Mouse (Mus musculus) heart, embryonic 16.5 days (tissue): ENCODE results near the gene Ctrb1. TPM values are rescaled to one million over a fixed set of nuclear protein-coding genes. Genes with fewer than 3 reads are reported as not detected.
A peak's percentile ranks its signal among the peaks of the same experiment; 100 is the strongest.

Source experiments
- ATAC-seq: fragments of 200-750 bp; cut with Nextera tagmentation; replicated peaks from 2 replicates; pipeline ENCODE4 v1.8.0; 2017; ENCODE audit warnings: moderate number of reproducible peaks; ENCODE audit not compliant: insufficient read depth, low FRiP score; ENCODE audit errors: extremely low read depth
- H3K27ac ChIP-seq: fragments of 300-500 bp; sonication (generic); 2 replicates; pipeline ENCODE4 v1.5.1; 2014; ENCODE audit warnings: mild to moderate bottlenecking, low read length, control low read depth, moderate library complexity
- H3K27me3 ChIP-seq: fragments of 300-500 bp; sonication (generic); 2 replicates; pipeline ENCODE4 v1.6.1; 2014; ENCODE audit warnings: low read length, mixed read lengths; ENCODE audit not compliant: control insufficient read depth, insufficient read depth
- H3K36me3 ChIP-seq: fragments of 300-500 bp; sonication (generic); 2 replicates; pipeline ENCODE4 v1.6.1; 2014; ENCODE audit not compliant: control insufficient read depth, insufficient read depth
- H3K4me1 ChIP-seq: fragments of 300-500 bp; sonication (generic); 2 replicates; pipeline ENCODE4 v1.6.1; 2014; ENCODE audit warnings: low read length, mixed read lengths; ENCODE audit not compliant: control insufficient read depth, insufficient read depth
- H3K4me2 ChIP-seq: fragments of 300-500 bp; sonication (generic); 2 replicates; pipeline ENCODE4 v1.6.1; 2014; ENCODE audit warnings: low read depth, mild to moderate bottlenecking, control low read depth, low read length
- H3K4me3 ChIP-seq: fragments of 300-500 bp; sonication (generic); 2 replicates; pipeline ENCODE4 v1.5.1; 2014; ENCODE audit warnings: mild to moderate bottlenecking, control low read depth, low read length
- H3K9ac ChIP-seq: fragments of 300-500 bp; sonication (generic); 2 replicates; pipeline ENCODE4 v1.6.1; 2014; ENCODE audit warnings: low read length, control low read depth
- H3K9me3 ChIP-seq: fragments of 300-500 bp; sonication (generic); replicated peaks from 2 replicates; pipeline ENCODE4 v1.6.1; 2016; ENCODE audit warnings: low read length; ENCODE audit not compliant: control insufficient read depth
- WGBS: fragments of 180-500 bp; shearing (Covaris S2); extraction: QIAGEN DNeasy Blood & Tissue Kit; methylation state at CpG from one replicate; pipeline ENCODE4 v1.1.7; 2014; 5-methylcytosine and 5-hydroxymethylcytosine counted together
- polyA plus RNA-seq: library from polyadenylated mRNA; unstranded; fragments of >200 nt; fragmentation: Nextera tagmentation; extraction: Ambion mirVana; gene quantifications from 2 replicates; pipeline ENCODE4 v1.2.1, GENCODE M21; 2015

Gene Ctrb1
- polyA plus RNA-seq, 1 experiment from 2014 or later: 2.1 TPM

GRCm38 (mm10) chr8:111680423-111681028 lies 10.3 kb downstream of the Ctrb1 start:
- no peak overlapping the region for H3K4me2 ChIP-seq
- no peak for ATAC-seq
- WGBS: 31% methylated on average over 17 of the region's 17 CpGs

GRCm38 (mm10) chr8:111678848-111679247 lies 12.0 kb downstream of the Ctrb1 start:
- Histone ChIP-seq H3K27ac (no peak overlapping the region), H3K9me3 (0 out of 2 replicates have a peak, but pooled peaks cover 5% of the 10 kb centered on the region), H3K4me3 (no peak overlapping the region), H3K9ac (no peak overlapping the region), H3K4me2 (no peak overlapping the region), H3K36me3 (no peaks in the 10 kb centered on the region), H3K4me1 (no peaks in the 10 kb centered on the region), H3K27me3 (no peaks in the 10 kb centered on the region)
- 91% methylated on average over 7 of the region's 7 CpGs for WGBS
- ATAC-seq: no peak

More at GRCm38 (mm10) chr8:111680423-111681028, 10.3 kb downstream of the Ctrb1 start:
- 0 out of 2 replicates have a peak, but pooled peaks cover 5% of the 10 kb centered on the region for H3K9me3 ChIP-seq
- H3K27me3 ChIP-seq: no peaks in the 10 kb centered on the region
- no peak overlapping the region for H3K27ac ChIP-seq
- H3K4me3 ChIP-seq: no peak overlapping the region
- H3K36me3 ChIP-seq: no peaks in the 10 kb centered on the region
- no peak overlapping the region for H3K9ac ChIP-seq
- no peaks in the 10 kb centered on the region for H3K4me1 ChIP-seq

GRCm38 (mm10) chr8:111678111-111678510 lies 12.7 kb downstream of the Ctrb1 start:
- ATAC-seq: no peak; the same call in 1 of the 2 replicates

DNA sequence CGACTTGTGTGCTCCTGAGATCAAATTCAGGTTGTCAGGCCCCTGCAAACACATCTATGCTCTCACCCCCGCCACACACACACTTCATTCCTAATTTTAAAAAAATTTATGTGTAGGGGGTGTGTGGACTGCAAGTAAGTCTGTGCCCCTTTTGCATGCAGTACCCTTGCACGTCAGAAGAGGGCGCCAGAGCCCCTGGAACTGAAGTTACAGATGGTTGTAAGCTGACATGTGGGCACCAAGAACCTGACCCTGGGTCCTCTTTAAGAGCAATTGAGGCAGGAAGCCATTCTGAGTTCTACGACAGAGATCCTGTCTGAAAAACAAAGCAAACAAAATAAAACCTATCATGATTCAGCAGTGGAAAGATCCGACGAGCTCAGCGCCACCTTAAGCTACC lies 14.6 kb downstream of the Ctrb1 start:
- Histone ChIP-seq H3K27me3 (no peaks in the 10 kb centered on the region), H3K4me2 (no peak overlapping the region), H3K36me3 (peaks cover 2% of the 10 kb centered on the region; the same call in 1 of the 2 replicates), H3K27ac (no peak overlapping the region), H3K9me3 (0 out of 2 replicates have a peak, but pooled peaks cover 5% of the 10 kb centered on the region), H3K4me3 (no peak overlapping the region), H3K4me1 (no peaks in the 10 kb centered on the region), H3K9ac (no peak overlapping the region)
- 74% methylated on average over 8 of the region's 8 CpGs for WGBS
- no peak for ATAC-seq

More at GRCm38 (mm10) chr8:111678111-111678510, 12.7 kb downstream of the Ctrb1 start:
- no peaks in the 10 kb centered on the region for H3K4me1 ChIP-seq
- H3K9ac ChIP-seq: no peak overlapping the region
- no peak overlapping the region for H3K27ac ChIP-seq
- no peaks in the 10 kb centered on the region for H3K27me3 ChIP-seq
- 0 out of 2 replicates have a peak, but pooled peaks cover 5% of the 10 kb centered on the region for H3K9me3 ChIP-seq
- no peak overlapping the region for H3K4me3 ChIP-seq
- no peaks in the 10 kb centered on the region for H3K36me3 ChIP-seq
- 24% methylated on average over 3 of the region's 3 CpGs for WGBS
- H3K4me2 ChIP-seq: no peak overlapping the region

DNA sequence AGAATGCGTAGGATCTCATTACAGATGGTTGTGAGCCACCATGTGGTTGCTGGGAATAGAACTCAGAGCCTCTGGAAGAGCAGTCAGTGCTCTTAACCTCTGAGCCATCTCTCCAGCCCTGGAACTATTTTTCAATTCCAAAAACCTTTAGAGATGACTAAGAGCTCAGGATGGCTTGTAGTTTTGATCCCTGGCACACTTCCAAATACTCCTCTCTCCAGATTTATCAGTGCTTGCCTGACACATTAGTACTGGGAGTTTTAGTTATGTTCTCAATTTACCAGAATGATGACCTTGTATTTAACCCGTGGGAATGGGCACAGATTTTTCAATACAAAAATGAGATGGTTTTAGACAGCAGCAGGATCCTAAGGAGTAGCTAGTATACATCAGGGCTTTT lies 24.1 kb downstream of the Ctrb1 start:
- Histone ChIP-seq H3K9ac (no peak overlapping the region), H3K4me2 (no peak overlapping the region), H3K27me3 (no peaks in the 10 kb centered on the region), H3K36me3 (peaks cover 33% of the 10 kb centered on the region), H3K27ac (no peak overlapping the region), H3K9me3 (peaks cover 9% of the 10 kb centered on the region; the same call in 1 of the 2 replicates), H3K4me1 (no peaks in the 10 kb centered on the region), H3K4me3 (no peak overlapping the region)
- no peak for ATAC-seq
- 80% methylated on average over 2 of the region's 2 CpGs for WGBS

- no peak for ATAC-seq
- no peak overlapping the region for H3K27ac ChIP-seq
- 89% methylated on average over 3 of the region's 3 CpGs for WGBS
- H3K9ac ChIP-seq: no peak overlapping the region
- H3K4me2 ChIP-seq: no peak overlapping the region
- H3K4me1 ChIP-seq: peaks cover 9% of the 10 kb centered on the region
- H3K27me3 ChIP-seq: no peaks in the 10 kb centered on the region
- no peaks in the 10 kb centered on the region for H3K9me3 ChIP-seq
- 0 out of 2 replicates have a peak, but pooled peaks cover 2% of the 10 kb centered on the region for H3K36me3 ChIP-seq
- no peak overlapping the region for H3K4me3 ChIP-seq
Observed at GRCm38 (mm10) chr8:111662473-111662872, 28.3 kb downstream of the Ctrb1 start.

- H3K36me3 ChIP-seq: no peaks in the 10 kb centered on the region
- H3K4me3 ChIP-seq: no peak overlapping the region
- peaks cover 12% of the 10 kb centered on the region for H3K4me1 ChIP-seq
- no peaks in the 10 kb centered on the region for H3K9me3 ChIP-seq
- ATAC-seq: peak; percentile 49; the same call in 1 of the 2 replicates
- no peaks in the 10 kb centered on the region for H3K27me3 ChIP-seq
- H3K27ac ChIP-seq: peak overlapping the region; percentile 26
- H3K9ac ChIP-seq: no peak overlapping the region
- no peak overlapping the region for H3K4me2 ChIP-seq
- WGBS: 36% methylated on average over 6 of the region's 6 CpGs
Observed at GRCm38 (mm10) chr8:111658819-111659423, 31.9 kb downstream of the Ctrb1 start.

GRCm38 (mm10) chr8:111657312-111657854 lies 33.4 kb downstream of the Ctrb1 start:
- no peaks in the 10 kb centered on the region for H3K36me3 ChIP-seq
- 50% methylated on average over 1 of the region's 1 CpGs for WGBS
- no peak overlapping the region for H3K27ac ChIP-seq
- no peak overlapping the region for H3K9ac ChIP-seq
- H3K27me3 ChIP-seq: no peaks in the 10 kb centered on the region
- H3K4me2 ChIP-seq: no peak overlapping the region
- H3K4me1 ChIP-seq: peaks cover 12% of the 10 kb centered on the region
- H3K9me3 ChIP-seq: no peaks in the 10 kb centered on the region
- no peak overlapping the region for H3K4me3 ChIP-seq
- no peak for ATAC-seq

- ATAC-seq: no peak
- Histone ChIP-seq H3K4me2 (no peak overlapping the region), H3K9ac (no peak overlapping the region), H3K36me3 (no peaks in the 10 kb centered on the region), H3K4me1 (peaks cover 9% of the 10 kb centered on the region), H3K4me3 (no peak overlapping the region), H3K9me3 (no peaks in the 10 kb centered on the region), H3K27ac (no peak overlapping the region), H3K27me3 (no peaks in the 10 kb centered on the region)
- whole genome bisulfite sequencing: 92% methylated on average over 2 of the region's 2 CpGs
Observed at GRCm38 (mm10) chr8:111653524-111653923, 37.3 kb downstream of the Ctrb1 start.
